Mouse (Mus musculus) cerebellum, postnatal 4 days (tissue): ENCODE measurements around the gene Irf2.

Source experiments
- DNase-seq, 2 experiments: peaks; one replicate each; pipeline ENCODE4 v3.0.0; 2022; ENCODE audit warnings: low spot score in 2 of 2, mixed read lengths in 1 of 2

The Irf2 gene

DNA sequence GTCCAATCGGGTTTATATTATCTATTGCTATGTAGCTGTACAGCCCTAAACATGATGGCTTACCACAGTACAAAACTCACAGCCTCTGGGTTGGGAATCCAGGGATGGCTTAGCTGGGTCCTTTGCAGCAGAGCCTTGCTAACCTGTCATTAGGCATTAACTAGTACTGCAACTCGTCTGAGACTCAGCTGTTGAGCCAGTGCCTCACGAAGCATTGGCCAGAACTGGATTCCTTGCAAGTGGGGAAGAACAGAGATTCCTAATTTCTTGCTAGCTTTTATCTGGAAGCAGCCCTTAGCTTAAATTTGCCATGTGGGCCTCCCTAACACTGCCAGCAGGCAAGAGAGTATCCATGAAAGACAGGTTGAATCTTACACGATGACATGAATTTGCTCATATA is 104.3 kb downstream of the Irf2 start:
- DNase-seq: no peak

DNA sequence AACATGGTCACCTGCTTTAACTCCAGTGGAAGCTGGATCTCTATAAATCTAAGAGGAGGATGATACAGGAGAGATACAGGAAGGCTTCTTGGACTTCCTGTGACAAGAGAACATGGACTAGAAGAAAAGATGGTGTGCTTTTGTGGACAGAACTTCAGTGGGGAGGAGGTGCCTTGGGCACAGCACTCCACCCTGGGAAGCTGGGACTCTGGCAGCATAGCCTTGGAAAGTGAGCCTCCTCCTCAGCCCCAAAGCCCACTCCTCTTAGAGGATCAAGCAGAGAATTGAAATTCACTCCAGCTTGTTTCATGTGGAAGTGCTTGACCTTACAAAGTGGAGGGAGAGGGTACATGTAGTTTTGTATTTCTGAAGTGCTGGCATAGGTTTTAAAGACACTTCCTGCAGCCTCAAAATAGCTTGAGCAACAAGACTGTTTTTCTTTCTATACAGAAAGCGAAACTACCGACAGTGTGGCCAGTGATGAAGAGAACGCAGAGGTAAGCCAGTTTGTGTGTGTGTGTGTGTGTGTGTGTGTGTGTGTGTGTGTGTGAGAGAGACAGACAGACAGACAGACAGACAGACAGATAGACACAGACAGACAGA is 104.9 kb downstream of the Irf2 start:
- DNase-seq: no peak

DNA sequence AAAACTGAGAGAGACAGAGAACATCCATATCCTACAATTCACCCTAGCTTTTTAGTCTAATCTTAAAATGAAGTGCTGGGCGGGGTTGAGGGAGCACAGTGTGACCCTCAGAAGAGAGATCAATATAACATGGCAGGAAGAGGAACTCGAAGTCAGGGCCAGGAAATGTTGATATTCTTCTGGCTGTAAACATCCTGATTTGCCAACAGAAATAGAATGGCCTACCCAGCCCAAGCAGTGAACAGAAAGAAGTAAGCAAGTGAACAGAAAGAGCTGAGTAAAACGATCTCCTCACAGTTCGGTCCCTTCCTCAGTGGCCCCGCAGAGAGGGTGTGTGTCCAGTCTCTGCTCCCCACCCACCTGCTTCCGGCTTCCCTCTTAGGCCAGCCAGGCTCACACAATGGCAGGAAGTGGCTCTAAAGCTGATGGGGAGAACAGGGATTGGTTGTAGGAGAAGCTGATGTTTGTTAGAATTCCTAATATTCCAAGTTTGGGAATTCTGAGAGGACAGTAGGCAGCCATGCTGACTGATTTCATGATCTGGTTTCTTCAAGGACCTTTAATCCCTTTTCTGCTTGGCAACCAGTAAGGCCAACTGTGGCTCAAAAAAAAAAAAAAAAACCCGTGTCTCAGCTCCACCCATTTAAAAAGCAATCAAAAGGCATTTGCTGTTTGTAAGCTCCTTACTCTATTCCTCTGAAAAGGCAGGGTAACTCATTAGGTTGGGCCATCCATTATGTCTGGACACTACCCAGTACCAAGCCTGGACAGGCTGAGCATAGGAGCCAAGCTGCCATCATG is 105.6 kb downstream of the Irf2 start:
- no peak for DNase-seq

DNA sequence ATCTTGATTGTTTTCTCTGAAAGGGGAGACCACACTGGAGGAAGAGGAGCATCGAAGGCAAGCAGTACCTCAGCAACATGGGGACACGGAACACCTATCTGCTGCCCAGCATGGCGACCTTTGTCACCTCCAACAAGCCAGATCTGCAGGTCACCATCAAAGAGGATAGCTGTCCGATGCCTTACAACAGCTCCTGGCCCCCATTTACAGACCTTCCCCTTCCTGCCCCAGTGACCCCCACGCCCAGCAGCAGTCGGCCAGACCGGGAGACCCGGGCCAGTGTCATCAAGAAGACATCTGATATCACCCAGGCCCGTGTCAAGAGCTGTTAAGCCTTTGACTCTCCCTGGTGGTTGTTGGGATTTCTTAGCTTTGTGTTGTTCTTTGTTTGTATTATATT is 106.4 kb downstream of the Irf2 start:
- DNase-seq: no peak

DNA sequence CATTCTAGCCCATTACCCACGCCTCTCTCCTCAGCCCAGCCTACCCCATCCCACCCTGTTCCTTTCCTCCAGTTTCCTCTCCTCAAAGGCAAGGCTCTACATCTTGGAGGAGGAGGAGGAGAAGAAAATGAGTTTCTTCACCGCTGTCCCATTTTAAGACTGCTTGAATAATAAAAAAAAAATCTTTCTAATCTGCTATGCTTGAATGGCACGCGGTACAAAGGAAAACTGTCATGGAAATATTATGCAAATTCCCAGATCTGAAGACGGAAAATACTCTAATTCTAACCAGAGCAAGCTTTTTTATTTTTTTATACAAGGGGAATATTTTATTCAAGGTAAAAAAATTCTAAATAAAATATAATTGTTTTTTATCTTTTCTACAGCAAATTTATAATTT is 107.4 kb downstream of the Irf2 start:
- no peak for DNase-seq

DNA sequence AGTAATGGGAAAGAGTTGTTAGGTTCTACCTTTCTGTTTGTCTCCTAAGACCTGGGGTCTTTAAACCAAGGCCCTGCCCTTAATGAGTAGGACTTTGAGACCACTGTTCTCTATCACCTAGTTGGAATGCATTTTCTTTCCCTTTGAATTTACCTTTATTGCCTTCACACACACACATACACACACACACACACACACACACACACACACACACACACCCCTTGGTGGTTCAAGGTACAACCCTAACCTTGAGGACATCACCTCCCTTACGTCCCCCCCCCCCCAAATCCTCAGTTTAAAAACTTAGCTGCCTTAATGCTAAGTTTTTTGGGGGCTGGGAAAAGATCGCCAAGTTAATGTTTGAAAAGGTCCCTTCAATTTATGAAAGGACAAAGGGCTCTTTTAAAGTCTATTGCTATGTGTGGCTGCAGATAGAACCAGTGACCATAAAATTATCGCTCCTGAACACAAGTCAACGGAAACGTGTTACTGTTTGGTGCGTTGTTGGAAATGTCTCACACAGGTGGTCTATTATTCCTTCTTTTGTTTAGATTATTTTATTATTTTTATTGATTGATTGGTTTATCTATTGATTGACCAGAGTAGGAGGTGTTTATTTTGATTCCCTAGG is 108.6 kb downstream of the Irf2 start:
- DNase-seq: no peak

DNA sequence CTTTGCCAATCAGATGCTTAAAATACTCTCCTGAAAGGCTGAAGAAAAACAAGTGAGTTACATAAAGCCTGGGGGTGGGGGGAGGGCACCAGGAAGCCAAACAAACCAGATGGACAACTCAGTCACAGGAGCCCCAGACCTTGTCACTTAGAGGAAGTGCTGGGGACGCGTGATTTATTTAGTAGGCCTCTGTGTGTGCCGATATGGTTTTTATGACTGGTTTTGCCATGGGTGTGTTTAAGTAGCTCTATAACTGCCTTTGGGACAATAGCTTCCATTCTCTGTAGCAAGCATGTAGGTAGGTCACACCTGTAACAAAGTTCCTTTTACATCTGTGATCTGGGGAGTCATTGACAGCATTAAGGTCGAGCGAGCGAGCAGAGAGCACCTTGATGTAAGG is 109.4 kb downstream of the Irf2 start:
- no peak for DNase-seq

DNA sequence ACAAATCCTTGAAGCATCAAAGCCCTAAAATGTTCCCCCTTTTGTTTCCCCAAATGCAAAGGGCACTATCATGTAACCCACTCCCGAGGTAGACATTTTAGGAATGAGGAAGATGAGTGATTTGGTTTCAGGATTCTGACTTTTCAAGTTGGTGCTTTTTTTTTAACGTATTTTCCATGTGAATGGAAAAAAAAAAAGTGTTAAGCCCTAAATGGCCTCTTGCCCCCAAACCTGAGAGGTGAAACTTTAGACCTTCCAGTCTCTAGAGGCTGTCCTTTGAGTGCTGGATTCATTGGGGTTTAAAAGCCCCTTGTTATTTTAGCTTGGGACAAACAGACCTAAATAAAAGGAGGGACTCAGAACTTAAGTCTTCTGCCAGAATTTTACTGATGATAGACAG is 109.9 kb downstream of the Irf2 start:
- DNase-seq: no peak

DNA sequence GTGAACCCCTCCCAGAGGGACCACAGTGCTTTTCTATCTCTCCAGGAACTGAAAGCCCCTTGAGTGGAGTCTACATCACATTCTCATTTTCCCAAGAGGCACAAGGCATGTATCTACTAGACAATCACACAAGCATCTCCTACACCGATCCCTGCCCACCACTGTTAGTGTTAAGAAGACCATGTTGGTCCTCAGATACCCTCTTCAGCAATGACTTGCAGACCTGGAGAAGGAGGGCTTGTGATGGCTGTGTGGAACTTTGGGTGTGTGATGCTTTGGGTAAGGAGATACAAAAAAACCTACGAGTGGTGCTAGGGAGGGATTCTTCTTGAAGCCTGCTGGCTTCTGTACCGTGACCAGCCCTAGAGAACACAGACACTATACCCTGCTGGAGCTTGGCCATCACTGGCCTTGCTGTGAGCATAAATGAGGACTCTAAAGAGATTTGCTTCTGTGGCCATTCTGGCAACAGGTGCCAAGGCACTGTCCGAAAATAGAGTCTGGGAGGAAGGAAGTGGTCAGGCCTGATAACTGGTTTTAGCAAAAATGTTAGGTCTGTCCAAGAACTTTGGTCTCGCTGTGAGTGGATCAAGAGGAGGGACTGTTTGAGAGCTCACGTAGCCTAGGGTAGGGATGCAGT is 110.8 kb downstream of the Irf2 start:
- DNase-seq: no peak

DNA sequence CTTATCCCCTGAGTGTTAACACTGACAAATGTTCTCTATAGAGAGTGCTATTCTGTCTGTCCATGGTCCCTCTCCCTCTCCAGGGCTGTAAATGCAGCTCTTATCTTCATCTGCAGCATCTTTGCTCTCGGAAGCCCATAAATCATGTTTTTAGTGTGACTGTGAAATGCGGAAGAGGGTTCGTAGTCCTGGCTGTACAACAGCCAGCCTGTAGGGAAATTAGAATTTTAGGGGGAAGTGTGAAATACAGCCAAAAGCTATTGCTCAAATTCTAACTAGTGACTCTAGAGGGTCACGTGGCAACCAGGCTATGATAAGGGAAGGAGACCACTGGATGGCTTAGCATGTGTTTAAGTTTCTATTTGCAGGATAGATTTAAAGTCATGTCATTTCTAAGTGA is 112.0 kb downstream of the Irf2 start:
- no peak for DNase-seq

DNA sequence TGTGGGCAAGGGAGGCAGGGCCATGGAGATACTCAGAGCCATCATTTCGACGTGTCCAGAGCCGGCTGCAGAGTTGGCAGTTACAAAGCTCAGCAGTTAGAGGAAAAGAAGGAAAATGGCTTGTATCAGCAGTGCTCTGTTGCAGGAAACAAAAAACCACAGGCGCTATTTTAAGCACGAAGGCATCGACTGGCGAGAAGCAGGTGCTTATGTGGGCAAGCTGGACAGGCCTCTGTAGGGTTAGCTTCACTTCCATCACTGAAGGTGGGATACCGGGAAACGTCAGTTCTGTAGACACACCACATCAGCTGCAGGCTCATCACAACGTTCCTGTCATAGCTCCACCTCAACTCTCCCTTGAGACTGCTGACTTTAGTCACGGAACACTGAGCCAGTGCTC is 112.8 kb downstream of the Irf2 start:
- no peak for DNase-seq

DNA sequence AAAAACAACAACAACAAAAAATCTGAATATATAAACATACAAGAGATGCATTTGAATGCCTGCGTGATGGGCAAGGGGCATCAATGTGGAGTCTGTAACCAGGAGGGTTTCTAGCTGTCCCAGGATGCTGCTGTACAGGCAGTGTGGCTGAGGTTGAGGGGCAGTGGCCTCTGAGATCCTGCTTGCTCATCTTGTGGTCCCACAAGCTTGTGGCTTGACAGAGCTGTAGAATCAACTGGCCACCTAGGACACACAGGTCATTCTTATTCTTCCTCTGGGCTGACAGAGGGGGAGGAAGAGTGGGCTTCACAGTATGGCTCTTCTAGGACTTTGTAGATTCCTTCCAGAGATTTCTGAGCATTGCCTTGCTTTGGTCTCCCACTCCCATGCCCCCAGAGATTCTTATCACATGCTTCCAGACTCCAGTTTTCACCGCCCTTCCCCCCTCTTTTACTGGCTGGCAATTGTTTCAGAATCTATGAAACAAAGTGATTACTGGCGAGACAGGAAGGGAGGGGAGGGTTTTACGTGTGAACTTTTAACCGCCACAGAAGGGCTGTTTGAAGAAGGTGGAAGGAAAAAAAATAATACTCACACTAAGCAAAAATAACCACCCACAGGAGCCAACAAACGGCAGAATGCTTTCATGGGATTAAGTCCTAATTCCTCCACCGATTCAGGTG is 119.8 kb downstream of the Irf2 start:
- no peak for DNase-seq

DNA sequence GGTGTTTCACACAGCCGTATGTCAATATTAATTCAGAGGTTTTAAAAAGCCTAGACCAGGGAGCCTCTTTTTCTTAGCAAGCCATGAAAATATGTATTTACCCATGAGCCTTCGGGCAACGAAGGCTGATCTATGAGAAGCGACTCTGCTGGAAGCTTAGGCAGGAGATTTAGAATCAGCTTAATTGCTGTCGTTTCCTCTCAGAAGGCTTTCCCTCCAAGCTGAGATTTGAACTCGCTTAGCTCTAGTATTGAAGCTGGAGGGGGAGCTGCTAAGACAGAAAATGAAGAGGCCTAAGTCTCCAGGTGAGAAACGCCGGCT is 120.3 kb downstream of the Irf2 start:
- DNase-seq: no peak

DNA sequence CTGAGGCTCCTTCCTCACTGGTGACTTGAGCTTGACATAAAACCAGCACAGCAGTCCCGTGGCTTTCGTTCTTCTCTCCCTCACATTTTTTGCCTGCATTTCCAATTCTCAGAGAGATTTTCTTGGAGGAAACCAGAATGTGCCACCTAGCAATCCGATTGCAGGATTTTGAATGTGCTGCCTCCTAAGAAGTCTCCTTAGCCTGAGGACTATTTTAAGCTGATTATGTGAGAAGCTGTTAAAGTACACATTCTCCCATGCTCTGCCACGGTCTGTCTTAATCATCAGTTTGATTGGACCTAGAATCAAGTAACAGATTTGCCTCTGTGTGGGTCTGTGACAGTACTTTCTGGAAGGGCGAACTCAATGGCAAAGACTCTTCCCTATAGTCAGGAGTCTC is 123.0 kb downstream of the Irf2 start:
- no peak for DNase-seq

DNA sequence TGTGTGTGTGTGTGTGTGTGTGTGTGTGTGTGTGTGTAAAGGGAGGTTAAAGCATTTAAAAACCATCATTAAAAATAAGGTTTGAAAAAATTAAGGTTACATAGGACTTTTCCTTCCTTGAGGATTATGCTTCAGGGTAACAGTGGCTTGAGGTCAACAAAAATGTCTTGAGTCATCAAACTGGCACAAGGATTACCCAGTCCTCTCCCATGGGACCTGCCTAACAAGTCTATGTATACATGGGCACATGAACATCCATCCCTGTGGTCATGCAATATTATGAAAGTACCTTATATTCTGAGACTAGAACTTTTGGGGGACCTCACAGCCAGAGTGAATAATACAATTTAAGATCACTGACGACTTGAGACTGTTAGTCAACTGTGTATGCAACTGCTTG is 125.9 kb downstream of the Irf2 start:
- no peak for DNase-seq

DNA sequence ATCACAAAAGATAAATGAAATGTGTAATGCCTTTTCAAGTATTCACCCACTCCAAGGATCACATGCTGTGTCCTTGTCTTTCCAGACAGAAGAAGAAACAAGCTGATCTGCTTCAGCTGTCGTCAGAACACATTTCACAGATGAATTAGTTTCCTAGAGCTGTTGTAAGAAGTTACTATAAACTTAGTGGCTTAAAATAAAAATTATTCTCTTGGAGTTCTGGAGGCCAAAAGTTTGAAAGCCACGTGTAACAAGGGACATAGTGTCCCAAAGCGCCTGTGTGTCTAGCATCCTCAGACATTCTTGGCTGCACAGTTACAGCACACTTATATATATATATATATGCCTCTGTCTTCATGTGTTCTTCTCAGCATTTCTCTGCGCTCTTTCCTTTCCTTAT is 127.9 kb downstream of the Irf2 start:
- DNase-seq: no peak

DNA sequence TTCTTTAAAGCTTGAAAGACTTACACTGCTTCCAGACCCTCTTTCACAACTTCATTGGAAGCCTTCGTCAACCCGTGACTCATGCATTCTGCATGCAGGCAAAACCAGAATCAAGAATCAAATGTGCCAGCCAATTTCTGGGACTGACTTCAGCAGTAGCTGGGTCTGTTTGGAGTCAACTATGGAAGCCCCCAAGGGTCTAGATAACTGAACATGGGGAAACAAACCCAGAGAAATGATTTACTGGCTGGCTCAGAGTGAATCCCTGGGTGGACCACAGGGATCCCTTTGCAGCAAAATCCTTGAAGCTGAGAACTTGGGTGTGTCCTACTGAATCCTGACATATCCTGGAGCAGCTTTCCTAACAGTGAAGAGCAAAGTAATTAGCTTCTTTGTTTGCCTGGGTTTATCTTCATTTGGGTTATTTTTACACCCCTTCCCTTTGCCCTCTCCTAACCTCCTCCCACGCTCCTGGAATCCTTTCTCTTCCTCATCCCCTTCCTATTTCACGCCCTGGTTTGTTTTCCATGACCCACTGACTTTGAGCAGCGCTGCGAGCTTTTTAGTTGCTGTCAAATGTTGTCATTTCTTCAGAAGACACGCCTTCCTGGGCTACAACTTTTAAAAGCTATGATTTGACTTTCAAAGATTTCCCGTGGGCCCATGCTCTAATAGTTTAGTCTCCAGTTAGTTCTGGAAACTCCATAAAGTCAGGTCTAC is 129.0 kb downstream of the Irf2 start:
- DNase-seq: no peak

DNA sequence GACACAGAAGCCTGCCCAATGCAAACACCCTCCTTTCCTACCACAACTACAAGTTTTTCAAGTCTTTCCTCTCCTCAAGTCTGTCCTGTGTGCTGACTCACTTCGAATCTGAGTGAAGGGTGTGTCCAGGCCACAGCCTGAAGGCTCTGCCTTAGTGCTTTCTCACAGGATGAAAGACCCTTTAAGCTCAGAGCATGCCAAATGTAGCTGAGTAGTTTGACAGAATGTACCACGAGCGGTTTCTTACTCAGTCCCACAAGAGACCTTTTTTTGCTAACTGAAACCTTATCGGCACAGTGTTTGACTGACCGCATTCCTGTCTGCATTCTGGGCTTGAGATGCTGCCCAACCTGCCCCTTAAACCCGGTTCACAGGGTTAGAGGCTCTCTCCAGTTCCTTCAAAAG is 130.0 kb downstream of the Irf2 start:
- no peak for DNase-seq

DNA sequence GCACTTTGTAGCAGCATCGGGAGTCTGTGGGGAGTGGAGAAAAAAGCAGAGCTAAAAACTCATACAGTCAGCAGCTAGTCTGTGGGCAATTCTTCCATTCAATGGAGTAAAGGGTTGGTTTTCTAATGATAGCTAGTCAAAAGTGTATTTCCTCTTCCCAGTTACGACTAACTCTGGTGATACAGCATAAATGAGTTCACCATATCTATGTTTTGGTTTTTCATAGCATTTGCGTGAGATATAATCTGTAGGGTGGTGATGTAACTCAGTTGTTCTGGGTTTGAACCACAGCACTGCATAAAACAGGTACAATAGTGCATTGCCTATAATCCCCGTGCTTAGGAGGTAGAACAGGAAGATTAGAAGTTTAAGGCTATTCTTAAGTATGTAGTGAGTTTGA is 131.6 kb downstream of the Irf2 start:
- no peak for DNase-seq

DNA sequence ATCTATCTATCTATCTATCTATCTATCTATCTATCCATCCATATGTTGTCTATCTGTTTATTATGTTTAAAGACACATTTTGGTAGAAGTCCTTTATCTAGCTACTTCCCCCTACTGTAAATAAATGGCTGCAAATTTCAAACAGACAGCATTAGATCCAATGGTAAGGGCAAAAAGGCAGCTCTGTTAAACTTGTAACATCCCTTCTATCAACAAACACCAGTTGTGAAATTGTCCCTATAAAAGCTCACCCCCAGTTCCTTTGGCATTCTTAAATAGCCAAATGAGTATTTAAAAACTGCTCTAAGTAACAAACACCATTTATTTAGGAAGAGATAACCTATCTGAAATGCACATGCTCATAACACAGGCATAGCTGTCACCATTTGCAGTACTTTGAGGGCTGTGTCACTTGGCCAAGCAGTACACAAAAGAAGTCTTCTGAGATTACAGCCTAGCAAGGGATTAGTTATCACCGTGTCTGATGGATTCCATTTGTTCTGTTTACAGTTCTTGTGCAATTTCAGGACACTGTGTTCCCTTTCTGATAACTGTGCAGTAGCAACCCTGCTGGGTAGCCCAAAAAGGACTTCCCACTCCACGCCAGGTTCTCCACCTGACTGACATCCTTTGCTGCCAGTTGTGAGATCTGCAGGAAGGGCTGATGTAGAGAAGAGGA is 136.2 kb downstream of the Irf2 start:
- no peak for DNase-seq

DNA sequence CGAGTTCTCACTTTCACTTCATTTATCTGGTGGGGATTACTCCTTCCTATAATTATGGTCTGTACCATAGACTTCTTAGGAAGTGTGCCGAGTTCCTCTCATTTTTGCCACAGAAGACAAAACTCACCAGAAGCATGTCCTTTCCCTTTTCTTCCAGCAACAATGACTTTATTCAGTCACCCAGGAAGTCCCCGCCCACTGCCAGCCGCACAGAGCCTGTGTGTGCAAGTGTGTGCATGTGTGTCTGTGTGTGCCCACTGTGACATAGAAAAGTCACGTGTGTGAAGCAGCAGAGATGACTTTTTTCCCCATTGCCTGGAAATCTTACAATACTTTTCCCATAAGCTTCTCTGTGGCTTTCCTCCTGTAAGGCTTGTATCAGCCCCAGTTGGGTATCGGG is 141.8 kb downstream of the Irf2 start:
- DNase-seq: no peak
